Mouse (Mus musculus) forebrain, embryonic 16.5 days (tissue): ENCODE measurements around the gene Slc38a2. TPM values are rescaled to one million over a fixed set of nuclear protein-coding genes. Genes with fewer than 3 reads are reported as not detected.

ENCODE experiments used
- ATAC-seq: fragments of 200-750 bp; cut with Nextera tagmentation; 2 replicates; pipeline ENCODE4 v1.8.0; 2017; ENCODE audit warnings: mild to moderate bottlenecking, moderate library complexity
- H3K27ac ChIP-seq: fragments of 300-500 bp; sonication (generic); 2 replicates; pipeline ENCODE4 v1.5.1; 2014; ENCODE audit warnings: low read length, control low read depth
- H3K27me3 ChIP-seq: fragments of 300-500 bp; sonication (generic); replicated peaks from 2 replicates; pipeline ENCODE4 v1.6.1; 2014; ENCODE audit warnings: low read length; ENCODE audit not compliant: control insufficient read depth, insufficient read depth
- H3K36me3 ChIP-seq: fragments of 300-500 bp; sonication (generic); 2 replicates; pipeline ENCODE4 v1.6.1; 2014; ENCODE audit not compliant: control insufficient read depth, insufficient read depth
- H3K4me1 ChIP-seq: fragments of 300-500 bp; sonication (generic); replicated peaks from 2 replicates; pipeline ENCODE4 v1.6.1; 2014; ENCODE audit warnings: low read length; ENCODE audit not compliant: control insufficient read depth, insufficient read depth
- H3K4me2 ChIP-seq: fragments of 300-500 bp; sonication (generic); 2 replicates; pipeline ENCODE4 v1.6.1; 2014; ENCODE audit warnings: mild to moderate bottlenecking, low read length, control low read depth
- H3K4me3 ChIP-seq: fragments of 300-500 bp; sonication (generic); replicated peaks from 2 replicates; pipeline ENCODE4 v1.5.1; 2014; ENCODE audit warnings: mild to moderate bottlenecking, low read length, control low read depth
- H3K9ac ChIP-seq: fragments of 300-500 bp; sonication (generic); replicated peaks from 2 replicates; pipeline ENCODE4 v1.6.1; 2014; ENCODE audit warnings: low read depth, low read length, control low read depth
- H3K9me3 ChIP-seq: fragments of 300-500 bp; sonication (generic); 2 replicates; pipeline ENCODE4 v1.6.1; 2016; ENCODE audit warnings: low read length; ENCODE audit not compliant: control insufficient read depth
- WGBS: fragments of 180-500 bp; shearing (Covaris S2); extraction: QIAGEN DNeasy Blood & Tissue Kit; methylation state at CpG from one replicate; pipeline ENCODE4 v1.1.7; 2014; 5-methylcytosine and 5-hydroxymethylcytosine counted together
- polyA plus RNA-seq: library from polyadenylated mRNA; unstranded; fragments of >200 nt; fragmentation: Nextera tagmentation; extraction: Ambion mirVana; gene quantifications from 2 replicates; pipeline ENCODE4 v1.2.1, GENCODE M21; 2015

The Slc38a2 gene
- polyA plus RNA-seq, 1 experiment from 2014 or later, result 161 TPM

DNA sequence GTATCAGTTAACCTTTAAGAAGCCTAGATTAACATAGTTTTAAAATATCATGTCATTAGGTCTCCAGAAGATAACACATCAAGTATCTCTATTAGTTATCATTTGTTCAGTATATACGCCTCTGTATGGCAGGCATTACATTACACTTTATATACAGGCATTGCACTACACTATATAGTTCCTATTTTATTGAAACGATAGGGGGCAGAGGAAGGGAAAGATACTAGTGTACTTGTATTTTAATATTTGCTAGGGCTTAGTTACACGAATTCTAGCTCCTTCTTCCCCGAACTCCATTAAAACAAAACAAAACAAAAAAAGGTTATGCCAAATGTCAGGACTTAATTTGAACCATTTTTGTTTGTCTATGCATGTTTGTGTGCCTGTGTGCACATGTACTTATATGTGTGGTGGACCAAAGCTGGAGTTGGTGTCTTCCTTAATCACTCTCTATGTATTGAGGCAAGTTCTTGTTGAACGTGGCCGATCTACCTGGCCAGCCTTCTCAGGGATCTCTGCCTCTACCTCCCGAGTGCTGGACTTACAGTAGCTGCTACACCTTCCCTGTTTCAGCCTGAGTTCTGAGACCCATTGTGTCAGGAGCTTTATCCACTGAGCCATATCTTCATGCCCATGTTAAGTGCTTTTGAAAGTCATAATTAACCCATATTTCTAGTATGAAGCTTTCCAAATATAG is 41.5 kb upstream of the Slc38a2 start:
- Histone ChIP-seq H3K4me1 (no peaks in the 10 kb centered on the region), H3K36me3 (no peaks in the 10 kb centered on the region), H3K9me3 (no peaks in the 10 kb centered on the region), H3K27ac (no peak overlapping the region), H3K4me3 (no peak overlapping the region), H3K27me3 (no peaks in the 10 kb centered on the region), H3K9ac (no peak overlapping the region), H3K4me2 (no peak overlapping the region)
- ATAC-seq, result no peak
- 91% methylated on average over 7 of the region's 7 CpGs for WGBS

DNA sequence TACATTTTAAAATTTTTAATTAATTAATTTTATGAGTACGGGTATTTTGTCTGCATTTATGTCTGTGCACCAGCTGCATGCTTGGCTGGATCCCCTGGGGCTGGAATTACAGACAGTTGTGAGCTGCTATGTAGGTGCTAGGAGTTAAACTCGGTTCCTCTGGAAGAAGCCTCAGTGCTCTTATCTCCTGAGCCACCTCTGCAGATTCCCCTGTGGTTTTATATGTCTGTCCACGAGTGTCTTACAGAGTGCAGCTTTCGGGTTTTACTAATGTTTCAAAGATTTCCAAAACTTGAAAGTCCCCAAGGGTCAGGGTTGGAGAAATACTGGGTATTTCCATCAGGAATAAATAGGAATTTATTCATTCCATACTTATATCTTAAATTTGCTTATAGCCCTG is 40.6 kb upstream of the Slc38a2 start:
- Histone ChIP-seq H3K9me3 (no peaks in the 10 kb centered on the region), H3K36me3 (no peaks in the 10 kb centered on the region), H3K4me3 (no peak overlapping the region), H3K4me2 (no peak overlapping the region), H3K9ac (no peak overlapping the region), H3K27me3 (no peaks in the 10 kb centered on the region), H3K27ac (no peak overlapping the region), H3K4me1 (no peaks in the 10 kb centered on the region)
- 85% methylated on average over 4 of the region's 4 CpGs for WGBS
- ATAC-seq, result no peak

DNA sequence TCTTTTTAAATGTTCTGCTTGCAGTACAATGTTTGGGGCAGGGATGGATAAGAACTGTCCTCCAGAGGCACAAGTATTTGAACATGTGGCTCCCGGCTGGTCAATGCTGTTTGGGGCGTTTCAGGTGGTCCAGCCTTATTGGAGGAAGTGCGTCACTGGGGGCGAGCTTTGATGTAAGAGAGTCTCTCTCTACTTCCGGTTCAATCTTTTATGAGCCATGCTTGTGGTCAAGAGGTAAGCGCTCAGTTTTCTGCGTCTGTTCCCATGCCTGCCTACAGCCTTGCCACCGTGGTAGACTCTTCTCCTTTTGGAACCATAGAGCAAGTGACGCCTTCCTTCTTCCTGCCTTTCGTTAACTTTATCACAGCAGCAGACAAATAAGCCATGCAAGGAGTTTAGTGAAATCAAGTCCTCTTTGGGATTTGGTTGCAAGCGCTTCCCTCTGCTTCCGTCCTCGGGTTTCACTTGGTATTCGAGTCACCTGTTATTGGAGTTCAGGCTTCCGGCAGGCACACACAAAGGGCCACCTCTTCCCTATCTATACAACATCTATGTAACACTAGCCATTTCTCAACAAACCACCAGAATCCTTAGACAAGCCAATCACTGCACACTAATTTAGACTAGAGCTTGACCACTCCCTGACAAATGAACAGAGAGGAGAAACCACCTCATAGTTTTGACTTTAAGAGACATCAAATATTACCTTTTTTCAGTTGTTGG is 37.3 kb upstream of the Slc38a2 start:
- no peaks in the 10 kb centered on the region for H3K4me1 ChIP-seq
- no peaks in the 10 kb centered on the region for H3K9me3 ChIP-seq
- H3K27ac ChIP-seq, result no peak overlapping the region
- ATAC-seq, result no peak
- no peaks in the 10 kb centered on the region for H3K36me3 ChIP-seq
- no peak overlapping the region for H3K4me3 ChIP-seq
- WGBS, result 93% methylated on average over 15 of the region's 15 CpGs
- H3K27me3 ChIP-seq, result no peaks in the 10 kb centered on the region
- no peak overlapping the region for H3K4me2 ChIP-seq
- no peak overlapping the region for H3K9ac ChIP-seq

DNA sequence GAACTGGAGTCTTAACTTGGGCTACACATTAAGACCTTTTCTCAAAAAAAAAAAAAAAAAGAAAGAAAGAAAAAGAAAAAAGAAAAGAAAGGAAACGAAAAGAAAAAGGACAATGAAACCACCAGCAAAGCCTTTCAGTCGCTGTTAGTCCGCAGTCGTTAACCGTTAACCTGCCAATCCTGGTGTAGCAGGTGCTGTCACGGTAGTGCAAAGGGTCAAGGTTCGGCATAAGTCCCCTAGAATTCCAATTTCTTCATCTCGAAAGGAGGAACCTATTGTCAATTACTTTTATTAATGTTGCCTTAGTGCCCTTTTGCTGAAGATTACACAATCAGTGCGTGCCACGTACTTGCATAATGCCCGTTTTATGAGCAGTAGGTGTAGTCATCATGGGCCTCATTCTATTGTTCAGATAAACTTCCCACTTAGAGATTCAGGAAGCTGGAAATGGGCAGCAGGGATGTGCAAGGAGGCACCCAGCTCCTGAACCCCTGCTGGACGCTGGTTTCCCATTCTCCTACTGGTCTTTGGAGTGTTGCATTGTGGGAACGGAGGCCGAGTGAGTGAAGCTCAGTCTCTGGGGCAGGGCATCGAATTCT is 36.1 kb upstream of the Slc38a2 start:
- no peak overlapping the region for H3K9ac ChIP-seq
- 74% methylated on average over 15 of the region's 15 CpGs for WGBS
- no peaks in the 10 kb centered on the region for H3K27me3 ChIP-seq
- H3K4me2 ChIP-seq, result no peak overlapping the region
- no peak for ATAC-seq
- H3K4me1 ChIP-seq, result no peaks in the 10 kb centered on the region
- no peaks in the 10 kb centered on the region for H3K36me3 ChIP-seq
- H3K27ac ChIP-seq, result no peak overlapping the region
- H3K4me3 ChIP-seq, result no peak overlapping the region
- no peaks in the 10 kb centered on the region for H3K9me3 ChIP-seq

DNA sequence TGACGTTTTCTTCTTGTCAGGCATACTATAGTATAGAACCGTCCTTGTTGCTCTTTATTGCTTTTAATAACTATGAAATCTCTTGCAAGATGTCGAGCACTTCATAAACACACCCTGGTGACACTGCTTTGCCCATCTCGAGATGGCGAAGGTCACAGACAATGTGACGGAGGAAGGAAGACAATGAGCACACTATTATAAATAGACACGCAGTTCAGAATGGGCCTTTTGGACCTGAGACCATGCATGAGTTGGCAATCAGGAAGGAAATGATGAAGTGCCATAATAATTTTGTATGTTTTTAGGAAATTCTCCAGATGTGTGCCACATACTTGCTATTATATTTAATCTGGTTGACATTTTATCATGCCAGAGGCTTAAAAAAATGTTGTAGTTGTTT is 34.9 kb upstream of the Slc38a2 start:
- no peak overlapping the region for H3K27ac ChIP-seq
- H3K36me3 ChIP-seq, result no peaks in the 10 kb centered on the region
- H3K4me2 ChIP-seq, result no peak overlapping the region
- WGBS, result 76% methylated on average over 7 of the region's 7 CpGs
- no peak for ATAC-seq
- no peak overlapping the region for H3K4me3 ChIP-seq
- H3K9ac ChIP-seq, result no peak overlapping the region
- no peaks in the 10 kb centered on the region for H3K27me3 ChIP-seq
- no peaks in the 10 kb centered on the region for H3K4me1 ChIP-seq
- no peaks in the 10 kb centered on the region for H3K9me3 ChIP-seq

DNA sequence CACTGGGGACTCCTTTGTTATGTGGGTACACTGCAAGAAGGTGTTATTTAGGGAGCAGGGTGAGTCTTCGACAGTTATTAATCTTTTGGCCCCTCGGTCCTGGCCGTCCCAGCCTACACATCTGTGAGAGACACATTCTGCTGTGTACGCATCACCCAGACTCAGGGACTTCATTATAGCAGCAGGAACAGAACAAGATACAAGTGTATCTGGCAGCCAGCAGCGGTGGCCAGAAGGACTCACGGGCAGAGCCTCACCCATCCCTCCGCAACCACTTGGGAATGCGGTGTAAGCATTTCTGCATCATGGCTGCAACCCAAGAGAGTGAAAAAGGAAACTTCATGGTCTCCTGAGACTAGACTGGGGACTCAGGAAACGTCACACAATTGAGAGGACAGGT is 30.9 kb upstream of the Slc38a2 start:
- no peak overlapping the region for H3K9ac ChIP-seq
- H3K4me3 ChIP-seq, result no peak overlapping the region
- H3K9me3 ChIP-seq, result no peaks in the 10 kb centered on the region
- WGBS, result 88% methylated on average over 9 of the region's 9 CpGs
- no peaks in the 10 kb centered on the region for H3K27me3 ChIP-seq
- no peak overlapping the region for H3K4me2 ChIP-seq
- no peaks in the 10 kb centered on the region for H3K36me3 ChIP-seq
- no peak overlapping the region for H3K27ac ChIP-seq
- no peaks in the 10 kb centered on the region for H3K4me1 ChIP-seq
- no peak for ATAC-seq

DNA sequence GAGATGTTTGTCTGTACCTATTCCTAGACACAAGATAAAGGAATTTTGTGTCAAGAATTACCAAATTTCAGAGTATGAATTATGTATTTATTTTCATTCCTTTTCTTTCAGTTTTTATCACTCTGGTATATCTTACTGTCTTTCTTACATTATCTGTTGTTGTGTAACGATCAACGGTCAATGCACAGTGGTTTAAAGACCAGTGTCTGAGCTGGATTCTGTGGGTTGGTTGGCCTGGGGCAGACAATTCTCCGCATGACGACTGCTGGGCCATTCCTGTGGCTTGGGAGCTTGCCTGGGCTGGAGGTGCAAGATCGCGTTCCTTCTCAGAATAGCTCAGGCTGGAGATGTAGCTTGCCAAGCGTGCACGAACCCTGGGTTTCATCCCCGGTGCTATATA is 30.3 kb upstream of the Slc38a2 start:
- WGBS, result 91% methylated on average over 9 of the region's 9 CpGs
- Histone ChIP-seq H3K9ac (no peak overlapping the region), H3K4me3 (no peak overlapping the region), H3K4me2 (no peak overlapping the region), H3K36me3 (no peaks in the 10 kb centered on the region), H3K27ac (no peak overlapping the region), H3K4me1 (no peaks in the 10 kb centered on the region), H3K27me3 (no peaks in the 10 kb centered on the region), H3K9me3 (no peaks in the 10 kb centered on the region)
- ATAC-seq, result no peak

DNA sequence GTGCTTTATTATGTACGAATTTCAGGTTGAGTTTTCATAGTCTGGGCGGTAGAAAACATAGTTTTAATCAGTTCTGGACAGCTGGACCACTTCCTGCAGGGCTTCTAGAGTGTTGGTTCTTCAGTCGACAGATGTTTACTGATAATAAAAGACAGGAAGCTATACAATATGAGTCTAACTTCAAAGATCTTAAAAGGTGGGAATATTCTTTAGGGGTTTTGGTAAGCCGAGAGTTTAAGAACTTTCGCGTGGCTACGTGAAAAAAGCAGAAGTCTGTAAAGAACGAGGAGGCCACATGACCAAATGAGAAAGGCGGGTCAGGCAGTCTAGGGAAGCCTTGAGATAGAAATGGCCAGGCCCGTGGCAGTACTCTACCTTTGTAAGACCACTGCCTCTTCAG is 29.5 kb upstream of the Slc38a2 start:
- 83% methylated on average over 10 of the region's 10 CpGs for WGBS

DNA sequence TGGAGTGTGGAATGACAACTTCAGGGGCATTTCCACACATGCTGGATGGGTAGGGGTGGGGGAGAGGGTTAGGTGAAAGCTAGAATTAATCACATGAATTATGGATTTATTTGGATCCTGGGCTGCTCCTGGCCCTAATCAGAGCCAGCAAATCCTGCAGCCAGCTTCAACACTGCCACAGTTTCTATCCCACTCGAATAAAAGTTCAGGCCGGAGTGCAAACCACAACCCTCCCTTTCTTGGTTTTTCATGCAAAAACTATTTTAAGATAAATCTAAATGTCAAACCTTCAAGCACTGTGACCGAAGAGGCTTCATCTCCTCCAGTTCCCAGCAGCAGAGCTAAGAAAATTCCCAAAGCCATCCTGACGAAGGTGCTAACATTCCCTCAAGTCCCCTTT is 28.8 kb upstream of the Slc38a2 start:
- no peaks in the 10 kb centered on the region for H3K27me3 ChIP-seq
- H3K4me2 ChIP-seq, result no peak overlapping the region
- H3K9me3 ChIP-seq, result no peaks in the 10 kb centered on the region
- H3K4me1 ChIP-seq, result no peaks in the 10 kb centered on the region
- H3K4me3 ChIP-seq, result no peak overlapping the region
- ATAC-seq, result no peak
- 87% methylated on average over 4 of the region's 4 CpGs for WGBS
- no peak overlapping the region for H3K9ac ChIP-seq
- H3K27ac ChIP-seq, result no peak overlapping the region
- no peaks in the 10 kb centered on the region for H3K36me3 ChIP-seq

More for the DNA sequence above, 29.5 kb upstream of the Slc38a2 start:
- Histone ChIP-seq H3K36me3 (no peaks in the 10 kb centered on the region), H3K4me3 (no peak overlapping the region), H3K9me3 (no peaks in the 10 kb centered on the region), H3K27me3 (no peaks in the 10 kb centered on the region), H3K9ac (no peak overlapping the region), H3K4me2 (no peak overlapping the region), H3K27ac (no peak overlapping the region), H3K4me1 (no peaks in the 10 kb centered on the region)
- no peak for ATAC-seq
